Mouse (Mus musculus): ENCODE results near the gene Cstad. TPM values are rescaled to one million over a fixed set of nuclear protein-coding genes. Genes with fewer than 3 reads are reported as not detected.

Gene Cstad
- total and polyA plus RNA-seq, 3 experiments, result not detected

GRCm38 (mm10) chr2:30587161-30587560, 7.7 kb upstream of the Cstad start:
- peak; percentile 66 for DNase-seq (ENCODE audit: low read depth, low spot score)
- H3K79me2 ChIP-seq (ENCODE audit: control insufficient read depth, insufficient read depth, low read length, poor library complexity), result no peaks in the 10 kb centered on the region
- peaks cover 5 to 9% of the 10 kb centered on the region in 2 experiments; a peak in 3 of 4 replicates for H3K4me1 ChIP-seq (ENCODE audit: control insufficient read depth in 1 of 2, insufficient read depth in 2 of 2, low read length in 2 of 2)
- no peaks in the 10 kb centered on the region for H3K9me3 ChIP-seq (replicated peaks; ENCODE audit: insufficient read depth, low read length)
- no peak overlapping the region for H3K27ac ChIP-seq (ENCODE audit: control insufficient read depth, low read depth, low read length)
- H3K9ac ChIP-seq (ENCODE audit: control insufficient read depth, low read depth, low read length, poor library complexity, severe bottlenecking), result no peak overlapping the region
- H3K4me3 ChIP-seq (ENCODE audit: control insufficient read depth in 1 of 2, insufficient read depth in 1 of 2, low read depth in 2 of 2, low read length in 2 of 2), result no peak overlapping the region
- TF ChIP-seq ZC3H11A (IDR thresholded peaks at IDR 0.05; ENCODE audit: low read depth, low read length) (0 out of 2 replicates have a peak, but pooled peaks have one; percentile 2), MXI1 (IDR thresholded peaks at IDR 0.05; ENCODE audit: low read depth, low read length) (no peak)
- peaks cover 0 to 3% of the 10 kb centered on the region in 2 experiments; a peak in 1 of 4 replicates for H3K36me3 ChIP-seq (ENCODE audit: control insufficient read depth in 1 of 2, insufficient read depth in 2 of 2, low read length in 2 of 2)
- H3K27me3 ChIP-seq (ENCODE audit: control insufficient read depth in 1 of 2, insufficient read depth in 2 of 2, low read length in 2 of 2), result peaks cover 0 to 3% of the 10 kb centered on the region in 2 experiments; a peak in 1 of 4 replicates

DNA sequence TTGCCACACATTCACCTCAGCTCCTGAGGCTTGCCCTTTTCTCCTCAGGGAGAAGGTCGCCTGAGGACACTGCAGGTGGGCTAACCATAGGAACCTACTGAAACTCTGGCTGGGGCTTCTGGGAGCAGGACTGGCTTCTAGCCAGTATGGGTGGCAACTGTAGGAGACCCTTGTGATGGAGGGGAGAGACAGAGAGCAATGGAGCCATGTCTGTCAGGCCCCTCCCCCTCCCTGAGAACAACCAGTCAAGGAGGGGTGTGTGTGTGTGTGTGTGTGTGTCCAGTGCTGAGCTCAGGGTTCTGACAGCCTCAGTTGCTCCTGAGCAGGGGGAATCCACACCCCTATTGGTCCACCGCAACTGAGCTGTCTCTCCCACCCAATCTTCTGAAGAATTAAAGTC, 7.2 kb upstream of the Cstad start:
- Histone ChIP-seq H3K27ac (ENCODE audit: control insufficient read depth, low read depth, low read length) (no peak overlapping the region), H3K4me3 (ENCODE audit: control insufficient read depth in 1 of 2, insufficient read depth in 1 of 2, low read depth in 2 of 2, low read length in 2 of 2) (no peak overlapping the region), H3K4me1 (ENCODE audit: control insufficient read depth in 1 of 2, insufficient read depth in 2 of 2, low read length in 2 of 2) (peaks cover 5 to 9% of the 10 kb centered on the region in 2 experiments; a peak in 3 of 4 replicates), H3K9me3 (replicated peaks; ENCODE audit: insufficient read depth, low read length) (no peaks in the 10 kb centered on the region), H3K9ac (ENCODE audit: control insufficient read depth, low read depth, low read length, poor library complexity, severe bottlenecking) (no peak overlapping the region), H3K79me2 (ENCODE audit: control insufficient read depth, insufficient read depth, low read length, poor library complexity) (no peaks in the 10 kb centered on the region), H3K36me3 (ENCODE audit: control insufficient read depth in 1 of 2, insufficient read depth in 2 of 2, low read length in 2 of 2) (peaks cover 0 to 3% of the 10 kb centered on the region in 2 experiments; a peak in 1 of 4 replicates), H3K27me3 (ENCODE audit: control insufficient read depth in 1 of 2, insufficient read depth in 2 of 2, low read length in 2 of 2) (peaks cover 0 to 2% of the 10 kb centered on the region in 2 experiments; a peak in 1 of 4 replicates)
- no peak for DNase-seq (ENCODE audit: low read depth, low spot score)
- TF ChIP-seq RAD21 (IDR thresholded peaks at IDR 0.05; ENCODE audit: low read depth, low read length) (no peak), ZKSCAN1 (IDR thresholded peaks at IDR 0.05; ENCODE audit: low read depth, low read length) (no peak), MAZ (IDR thresholded peaks at IDR 0.05; ENCODE audit: low read depth, low read length) (no peak), ZC3H11A (IDR thresholded peaks at IDR 0.05; ENCODE audit: low read depth, low read length) (no peak), ETS1 (IDR thresholded peaks at IDR 0.05; ENCODE audit: low read depth, low read length) (no peak), SIN3A (IDR thresholded peaks at IDR 0.05; ENCODE audit: low read length) (no peak), KAT2A (conservative IDR thresholded peaks at IDR 0.05; ENCODE audit: low read depth, low read length) (no peak), MAFK (IDR thresholded peaks at IDR 0.05; ENCODE audit: borderline replicate concordance, low read depth, low read length) (no peak), MEF2A (IDR thresholded peaks at IDR 0.05; ENCODE audit: extremely low read depth, insufficient replicate concordance, low read depth, low read length, poor library complexity, severe bottlenecking) (no peak), MXI1 (IDR thresholded peaks at IDR 0.05; ENCODE audit: low read depth, low read length) (no peak), MYC (IDR thresholded peaks at IDR 0.05; ENCODE audit: low read depth, low read length) (no peak), TAL1 (IDR thresholded peaks at IDR 0.05; ENCODE audit: low read length) (no peak), BHLHE40 (IDR thresholded peaks at IDR 0.05; ENCODE audit: borderline replicate concordance, low read depth, low read length) (no peak), UBTF (IDR thresholded peaks at IDR 0.05; ENCODE audit: borderline replicate concordance, insufficient read depth, low read depth, low read length) (no peak), ZMIZ1 (IDR thresholded peaks at IDR 0.05; ENCODE audit: low read depth, low read length) (no peak), TBP (IDR thresholded peaks at IDR 0.05; ENCODE audit: low read depth, low read length) (no peak)

All from MEL (cell line).